Mouse (Mus musculus) forebrain, embryonic 15.5 days (tissue): ENCODE results near the gene Slc5a4b. TPM values are rescaled to one million over a fixed set of nuclear protein-coding genes. Genes with fewer than 3 reads are reported as not detected.
"Not testable (repeated sequence)": the region's sequence is repeated elsewhere in the genome, so short reads cannot be mapped to it uniquely, and the experiment has no call there.

ENCODE experiments used
- ATAC-seq: fragments of 200-750 bp; cut with Nextera tagmentation; replicated peaks from 2 replicates; pipeline ENCODE4 v1.8.0; 2017; ENCODE audit warnings: mild to moderate bottlenecking, moderate TSS enrichment, moderate library complexity
- H3K27ac ChIP-seq: fragments of 300-500 bp; sonication (generic); replicated peaks from 2 replicates; pipeline ENCODE4 v1.5.1; 2015; ENCODE audit warnings: mild to moderate bottlenecking, inconsistent platforms
- H3K27me3 ChIP-seq: fragments of 300-500 bp; sonication (generic); 2 replicates; pipeline ENCODE4 v1.6.1; 2015; ENCODE audit warnings: inconsistent platforms
- H3K36me3 ChIP-seq: fragments of 300-500 bp; sonication (generic); 2 replicates; pipeline ENCODE4 v1.6.1; 2015; ENCODE audit warnings: mild to moderate bottlenecking, inconsistent platforms
- H3K4me1 ChIP-seq: fragments of 300-500 bp; sonication (generic); 2 replicates; pipeline ENCODE4 v1.6.1; 2015; ENCODE audit warnings: inconsistent platforms
- H3K4me2 ChIP-seq: fragments of 300-500 bp; sonication (generic); replicated peaks from 2 replicates; pipeline ENCODE4 v1.6.1; 2015; ENCODE audit warnings: mild to moderate bottlenecking, inconsistent platforms
- H3K4me3 ChIP-seq: fragments of 300-500 bp; sonication (generic); 2 replicates; pipeline ENCODE4 v1.5.1; 2015; ENCODE audit warnings: mild to moderate bottlenecking, inconsistent platforms
- H3K9ac ChIP-seq: fragments of 300-500 bp; sonication (generic); replicated peaks from 2 replicates; pipeline ENCODE4 v1.6.1; 2015; ENCODE audit warnings: mild to moderate bottlenecking, inconsistent platforms
- H3K9me3 ChIP-seq: fragments of 300-500 bp; sonication (generic); 2 replicates; pipeline ENCODE4 v1.6.1; 2016; ENCODE audit warnings: inconsistent platforms
- WGBS: fragments of 180-500 bp; shearing (Covaris S2); methylation state at CpG from one replicate; pipeline ENCODE4 v1.1.7; 2015; ENCODE audit warnings: mixed read lengths; 5-methylcytosine and 5-hydroxymethylcytosine counted together
- polyA plus RNA-seq: library from polyadenylated mRNA; unstranded; fragments of >200 nt; fragmentation: Nextera tagmentation; extraction: Ambion mirVana; gene quantifications from 2 replicates; pipeline ENCODE4 v1.2.1, GENCODE M21; 2015

Gene Slc5a4b
- polyA plus RNA-seq, 1 experiment from 2014 or later = not detected

DNA sequence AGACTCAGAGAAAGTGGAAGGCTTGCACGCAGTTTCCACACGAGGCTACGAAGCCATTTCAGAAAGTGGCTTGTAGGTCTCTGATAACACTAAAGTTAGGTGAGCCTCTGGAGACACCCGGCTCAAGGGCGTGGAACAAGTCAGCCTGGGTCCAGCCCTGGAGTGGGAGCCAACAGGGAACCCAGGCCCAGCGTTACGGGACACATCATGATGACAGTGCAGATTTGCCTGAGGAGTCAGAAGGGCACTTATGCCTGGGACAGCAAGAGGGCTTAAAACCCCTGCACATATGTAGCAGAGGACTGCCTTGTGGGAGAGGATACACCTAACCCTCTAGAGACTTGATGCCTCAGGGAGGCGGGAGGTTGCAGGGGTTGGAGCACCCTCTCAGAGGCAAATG, 14.2 kb downstream of the Slc5a4b start:
- no peak overlapping the region for H3K9ac ChIP-seq
- no peaks in the 10 kb centered on the region for H3K9me3 ChIP-seq
- H3K4me2 ChIP-seq = no peak overlapping the region
- no peaks in the 10 kb centered on the region for H3K4me1 ChIP-seq
- no peak overlapping the region for H3K4me3 ChIP-seq
- WGBS = 94% methylated on average over 8 of the region's 8 CpGs
- no peaks in the 10 kb centered on the region for H3K36me3 ChIP-seq
- no peak overlapping the region for H3K27ac ChIP-seq
- ATAC-seq = no peak
- no peaks in the 10 kb centered on the region for H3K27me3 ChIP-seq

GRCm38 (mm10) chr10:76077008-76077407, 33.8 kb downstream of the Slc5a4b start:
- not testable (repeated sequence) for ATAC-seq, H3K9ac ChIP-seq, H3K4me3 ChIP-seq, H3K4me1 ChIP-seq, H3K36me3 ChIP-seq, H3K27me3 ChIP-seq, H3K4me2 ChIP-seq, H3K9me3 ChIP-seq, H3K27ac ChIP-seq
- 88% methylated on average over 2 of the region's 2 CpGs for WGBS

DNA sequence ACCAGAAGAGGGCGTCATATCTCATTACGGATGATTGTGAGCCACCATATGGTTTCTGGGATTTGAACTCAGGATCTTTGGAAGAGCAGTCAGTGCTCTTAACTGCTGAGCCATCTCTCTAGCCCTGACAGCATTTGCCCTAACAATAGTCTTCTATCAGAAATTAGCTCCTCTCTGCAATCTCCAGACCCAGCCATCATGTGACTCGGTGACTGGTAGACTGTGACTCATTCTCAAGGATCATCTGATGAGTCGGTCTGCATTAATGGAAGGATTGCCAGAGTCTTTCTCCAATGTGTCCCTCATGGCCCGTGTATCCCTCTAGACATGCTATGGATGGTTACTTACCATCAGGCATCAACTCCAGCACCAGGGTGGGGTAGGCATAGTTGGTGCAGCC, 38.7 kb downstream of the Slc5a4b start:
- not testable (repeated sequence) for H3K27me3 ChIP-seq, H3K4me2 ChIP-seq, H3K9ac ChIP-seq, H3K4me3 ChIP-seq, H3K36me3 ChIP-seq, ATAC-seq, H3K4me1 ChIP-seq, H3K27ac ChIP-seq, H3K9me3 ChIP-seq
- 94% methylated on average over 5 of the region's 5 CpGs for WGBS

- no peak overlapping the region for H3K27ac ChIP-seq
- H3K4me1 ChIP-seq = peaks cover 4% of the 10 kb centered on the region
- H3K36me3 ChIP-seq = no peaks in the 10 kb centered on the region
- no peak for ATAC-seq
- H3K27me3 ChIP-seq = no peaks in the 10 kb centered on the region
- H3K9me3 ChIP-seq = no peaks in the 10 kb centered on the region
- no peak overlapping the region for H3K4me3 ChIP-seq
- no peak overlapping the region for H3K4me2 ChIP-seq
- no peak overlapping the region for H3K9ac ChIP-seq
- 21% methylated on average over 12 of the region's 12 CpGs for WGBS
Observed at GRCm38 (mm10) chr10:76067674-76068613, 42.8 kb downstream of the Slc5a4b start.

GRCm38 (mm10) chr10:76062439-76062838, 48.3 kb downstream of the Slc5a4b start:
- H3K9ac ChIP-seq = no peak overlapping the region
- no peaks in the 10 kb centered on the region for H3K9me3 ChIP-seq
- no peak for ATAC-seq
- no peaks in the 10 kb centered on the region for H3K4me1 ChIP-seq
- H3K4me3 ChIP-seq = no peak overlapping the region
- H3K27me3 ChIP-seq = no peaks in the 10 kb centered on the region
- H3K4me2 ChIP-seq = no peak overlapping the region
- 95% methylated on average over 5 of the region's 5 CpGs for WGBS
- H3K36me3 ChIP-seq = no peaks in the 10 kb centered on the region
- no peak overlapping the region for H3K27ac ChIP-seq

GRCm38 (mm10) chr10:76051860-76052259, 58.9 kb downstream of the Slc5a4b start:
- 84% methylated on average over 11 of the region's 11 CpGs for WGBS
- ATAC-seq = no peak
- H3K9ac ChIP-seq = no peak overlapping the region

DNA sequence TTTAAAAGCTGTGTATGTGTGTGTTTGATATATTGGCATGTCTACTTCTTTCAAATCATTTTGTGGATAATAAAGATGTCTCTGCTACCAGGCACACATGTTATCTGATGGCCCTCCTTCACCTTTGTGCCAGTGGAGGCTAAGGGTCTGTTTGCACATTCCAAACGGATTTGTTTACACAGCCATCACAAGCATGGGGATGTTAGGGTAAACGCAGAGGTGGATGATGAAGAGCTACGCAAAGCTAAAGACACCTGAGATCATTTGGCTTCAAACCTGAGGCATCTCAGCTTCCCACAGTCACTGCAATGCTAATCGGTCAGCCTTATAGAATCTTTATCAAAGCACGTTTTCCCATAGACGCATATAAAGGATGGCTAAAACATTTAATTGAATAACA, 61.8 kb downstream of the Slc5a4b start:
- Histone ChIP-seq H3K27ac (no peak overlapping the region), H3K9me3 (no peaks in the 10 kb centered on the region), H3K4me1 (no peaks in the 10 kb centered on the region), H3K4me3 (no peak overlapping the region), H3K27me3 (no peaks in the 10 kb centered on the region), H3K4me2 (no peak overlapping the region), H3K9ac (no peak overlapping the region), H3K36me3 (no peaks in the 10 kb centered on the region)
- 62% methylated on average over 6 of the region's 6 CpGs for WGBS
- no peak for ATAC-seq

More at GRCm38 (mm10) chr10:76051860-76052259, 58.9 kb downstream of the Slc5a4b start:
- Histone ChIP-seq H3K36me3 (no peaks in the 10 kb centered on the region), H3K27ac (no peak overlapping the region), H3K4me1 (no peaks in the 10 kb centered on the region), H3K9me3 (no peaks in the 10 kb centered on the region), H3K27me3 (no peaks in the 10 kb centered on the region), H3K4me3 (no peak overlapping the region), H3K4me2 (no peak overlapping the region)

GRCm38 (mm10) chr10:76047182-76047869, 63.4 kb downstream of the Slc5a4b start:
- no peak overlapping the region for H3K9ac ChIP-seq
- H3K4me2 ChIP-seq = no peak overlapping the region
- 57% methylated on average over 5 of the region's 5 CpGs for WGBS
- H3K27ac ChIP-seq = no peak overlapping the region
- H3K9me3 ChIP-seq = no peaks in the 10 kb centered on the region
- H3K4me3 ChIP-seq = no peak overlapping the region
- no peaks in the 10 kb centered on the region for H3K27me3 ChIP-seq
- no peaks in the 10 kb centered on the region for H3K4me1 ChIP-seq
- ATAC-seq = no peak
- H3K36me3 ChIP-seq = peaks cover 8% of the 10 kb centered on the region; the same call in 1 of the 2 replicates

GRCm38 (mm10) chr10:76046754-76047153, 64.0 kb downstream of the Slc5a4b start:
- H3K9me3 ChIP-seq = no peaks in the 10 kb centered on the region
- WGBS = 60% methylated on average over 1 of the region's 1 CpGs

DNA sequence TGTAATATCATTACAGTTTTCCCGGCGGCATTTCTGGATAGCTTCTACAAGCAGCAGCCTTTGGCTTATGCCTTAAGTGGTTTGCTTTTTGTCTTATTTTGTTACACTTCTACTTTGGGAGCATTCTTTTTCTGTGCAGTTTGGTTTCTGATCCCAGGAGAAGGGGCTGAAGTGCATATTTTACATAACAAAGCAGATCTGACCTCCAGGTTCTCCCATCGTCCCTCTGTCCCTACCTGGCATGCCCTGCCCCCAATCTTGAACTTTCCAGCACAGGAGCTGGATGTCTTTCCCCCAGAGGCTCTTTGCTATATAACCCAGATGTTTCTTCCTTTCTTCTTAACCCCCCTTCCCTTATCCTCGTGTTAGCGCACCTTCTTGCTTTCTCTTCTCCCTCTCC, 65.4 kb downstream of the Slc5a4b start:
- Histone ChIP-seq H3K27me3 (no peaks in the 10 kb centered on the region), H3K4me1 (no peaks in the 10 kb centered on the region), H3K4me3 (no peak overlapping the region), H3K9ac (no peak overlapping the region), H3K27ac (no peak overlapping the region), H3K36me3 (peaks cover 19% of the 10 kb centered on the region), H3K9me3 (no peaks in the 10 kb centered on the region), H3K4me2 (no peak overlapping the region)
- no peak for ATAC-seq
- 43% methylated on average over 5 of the region's 5 CpGs for WGBS

More at GRCm38 (mm10) chr10:76046754-76047153, 64.0 kb downstream of the Slc5a4b start:
- H3K36me3 ChIP-seq = peaks cover 8% of the 10 kb centered on the region; the same call in 1 of the 2 replicates
- no peak overlapping the region for H3K27ac ChIP-seq
- no peaks in the 10 kb centered on the region for H3K4me1 ChIP-seq
- H3K4me3 ChIP-seq = no peak overlapping the region
- no peak for ATAC-seq
- no peaks in the 10 kb centered on the region for H3K27me3 ChIP-seq
- H3K9ac ChIP-seq = no peak overlapping the region
- H3K4me2 ChIP-seq = no peak overlapping the region

DNA sequence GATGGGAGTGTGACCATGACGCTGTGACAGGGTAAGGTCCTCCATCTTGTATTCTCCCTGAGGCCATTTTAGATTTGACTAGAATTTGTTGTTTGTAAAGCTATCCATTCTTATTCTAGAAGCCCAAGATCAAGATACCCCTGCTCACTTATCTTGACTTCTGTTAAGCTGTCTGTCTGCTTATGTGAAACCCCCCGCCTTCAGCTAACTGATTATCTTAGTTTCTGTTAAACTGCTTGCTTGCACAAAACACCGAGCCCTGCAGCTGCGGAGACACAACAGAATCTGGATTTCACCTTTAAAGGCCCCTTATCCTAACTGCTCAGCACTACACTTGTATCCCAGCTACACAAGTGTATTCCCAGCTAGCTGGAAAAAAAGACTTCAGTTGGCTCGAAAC, 73.8 kb downstream of the Slc5a4b start:
- ATAC-seq = no peak
- no peak overlapping the region for H3K9ac ChIP-seq
- WGBS = 97% methylated on average over 5 of the region's 5 CpGs
- no peak overlapping the region for H3K4me3 ChIP-seq
- H3K4me2 ChIP-seq = no peak overlapping the region
- no peak overlapping the region for H3K27ac ChIP-seq
- peaks cover 11% of the 10 kb centered on the region for H3K4me1 ChIP-seq
- no peaks in the 10 kb centered on the region for H3K27me3 ChIP-seq
- peaks cover 51% of the 10 kb centered on the region for H3K36me3 ChIP-seq
- no peaks in the 10 kb centered on the region for H3K9me3 ChIP-seq

DNA sequence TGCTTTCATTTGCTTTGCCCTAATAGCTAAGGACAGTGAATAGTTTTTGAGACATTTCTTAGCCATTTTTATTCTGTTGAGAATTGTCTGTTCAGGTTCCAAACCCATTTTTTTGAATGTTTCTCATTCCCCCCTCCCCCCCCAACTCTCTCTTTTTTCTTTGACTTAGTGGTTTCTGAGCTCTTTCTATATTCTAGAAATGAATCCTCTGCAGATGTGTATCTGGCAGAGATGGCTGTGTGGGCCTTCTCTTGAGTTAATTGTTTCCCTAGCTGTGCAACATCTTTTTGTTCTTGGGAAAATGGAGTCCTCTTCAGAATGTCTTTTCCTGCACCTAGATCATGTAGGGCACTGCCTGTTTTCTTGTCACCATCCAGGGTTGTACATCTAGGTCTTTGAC, 75.5 kb downstream of the Slc5a4b start:
- Histone ChIP-seq H3K9ac (no peak overlapping the region), H3K36me3 (peaks cover 38% of the 10 kb centered on the region), H3K4me1 (peaks cover 14% of the 10 kb centered on the region), H3K4me3 (no peak overlapping the region), H3K4me2 (no peak overlapping the region), H3K9me3 (no peaks in the 10 kb centered on the region), H3K27ac (no peak overlapping the region), H3K27me3 (no peaks in the 10 kb centered on the region)
- ATAC-seq = no peak
